Mouse (Mus musculus): ENCODE measurements around the gene Nol11. TPM values are rescaled to one million over a fixed set of nuclear protein-coding genes. Genes with fewer than 3 reads are reported as not detected.

Nol11 gene
- 36.3 TPM for polyA plus RNA-seq (2014; fragmentation: Illumina TruSeq; extraction: RNeasy Lipid Tissue Mini Kit (QIAGEN cat#74804); ENCODE audit: low read depth, low replicate concordance)

DNA sequence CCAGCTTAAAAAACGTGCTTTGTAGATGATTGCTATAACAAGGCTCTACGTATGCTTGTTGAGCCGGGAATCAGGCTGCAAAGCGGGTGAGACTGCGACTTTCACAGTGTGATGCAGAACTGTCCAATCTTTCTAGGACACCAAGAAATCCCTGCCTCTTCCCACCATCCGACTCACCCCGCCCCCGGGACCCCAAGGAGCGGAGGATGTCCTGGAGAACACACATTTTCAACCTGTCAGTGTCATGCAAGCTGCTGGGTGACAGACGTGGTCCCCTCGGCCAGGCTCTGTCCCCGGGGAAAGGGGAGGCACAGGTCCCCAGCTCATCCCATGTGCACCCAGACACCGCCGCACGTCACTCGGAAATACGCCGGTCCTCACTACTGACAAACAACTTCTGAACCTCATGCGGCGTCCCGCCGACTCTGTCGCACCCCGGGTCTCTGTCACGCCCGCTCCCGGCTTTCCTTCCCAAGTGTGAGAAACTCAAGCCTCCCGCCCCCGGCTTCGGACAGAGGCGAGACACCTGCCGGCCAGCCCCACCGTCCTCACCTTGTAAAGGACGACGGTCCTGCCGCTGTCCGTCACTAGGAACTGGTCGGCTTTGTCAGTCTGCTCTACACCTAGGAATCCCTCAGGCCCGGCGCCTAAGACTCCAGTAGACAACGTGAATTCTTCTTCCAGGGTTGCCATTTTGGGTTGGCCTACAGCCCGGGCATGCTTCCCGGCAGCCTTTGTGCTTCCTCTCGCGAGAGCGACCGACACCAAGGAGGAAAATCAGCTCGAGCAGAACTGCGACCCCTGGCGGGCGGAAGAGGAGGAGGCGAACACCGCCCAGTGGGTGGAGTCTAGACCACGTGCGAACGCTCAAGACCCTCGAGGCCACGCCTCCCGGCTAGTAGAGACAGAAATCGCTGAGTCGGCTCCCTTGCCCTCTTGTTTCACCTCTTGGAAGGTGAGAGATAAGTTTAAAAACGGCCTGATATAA lies at the start of gene Nol11:
Nol11 (minus strand) TSS at position 817 of the 988 bp plus-strand sequence.

GRCm38 (mm10) chr11:107131749-107132421 lies 57.3 kb downstream of the Nol11 start, which contains the start of gene Bptf:
Gene Bptf, minus strand, starts transcription at chr11:107132127.

Other genes starting within 250 kb of the Nol11 start
- gene Kpna2, start 189.8 kb downstream of the Nol11 start, polyA plus RNA-seq (2014; fragmentation: Illumina TruSeq; extraction: RNeasy Lipid Tissue Mini Kit (QIAGEN cat#74804); ENCODE audit: low read depth, low replicate concordance): 41.0 TPM
- 4.0 TPM for gene 1810010H24Rik, start 163.7 kb downstream of the Nol11 start, polyA plus RNA-seq (2014; fragmentation: Illumina TruSeq; extraction: RNeasy Lipid Tissue Mini Kit (QIAGEN cat#74804); ENCODE audit: low read depth, low replicate concordance)
- gene Bptf, start 57.3 kb downstream of the Nol11 start, polyA plus RNA-seq (2014; fragmentation: Illumina TruSeq; extraction: RNeasy Lipid Tissue Mini Kit (QIAGEN cat#74804); ENCODE audit: low read depth, low replicate concordance): 30.2 TPM

Measured in kidney, adult 10 weeks (tissue).